Mouse (Mus musculus) spleen, adult 18-20 months (tissue): ENCODE results near the gene Ero1l.

Source experiments
- DNase-seq, 2 experiments: peaks; one replicate each; pipeline ENCODE4 v3.0.0; 2022; ENCODE audit warnings: mixed read lengths in 2 of 2

The Ero1l gene

DNA sequence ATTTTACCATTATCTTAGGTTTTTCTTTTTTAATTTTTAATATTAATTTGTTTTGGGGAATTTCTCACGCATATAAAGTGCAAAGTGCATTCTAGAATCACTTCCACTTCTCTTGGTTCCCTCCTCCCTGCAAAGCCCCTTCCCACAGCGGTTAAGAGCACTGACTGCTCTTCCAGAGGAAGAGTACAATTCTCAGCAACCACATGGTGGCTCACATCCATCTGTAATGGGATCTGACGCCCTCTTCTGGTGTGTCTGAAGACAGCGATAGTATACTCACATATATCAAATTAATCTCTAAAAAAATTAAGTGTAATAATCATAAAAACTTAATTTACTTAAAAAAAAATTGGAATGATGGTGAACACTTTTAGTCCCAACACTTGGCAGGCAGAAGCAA, 14.2 kb downstream of the Ero1l start:
- no peak for DNase-seq

DNA sequence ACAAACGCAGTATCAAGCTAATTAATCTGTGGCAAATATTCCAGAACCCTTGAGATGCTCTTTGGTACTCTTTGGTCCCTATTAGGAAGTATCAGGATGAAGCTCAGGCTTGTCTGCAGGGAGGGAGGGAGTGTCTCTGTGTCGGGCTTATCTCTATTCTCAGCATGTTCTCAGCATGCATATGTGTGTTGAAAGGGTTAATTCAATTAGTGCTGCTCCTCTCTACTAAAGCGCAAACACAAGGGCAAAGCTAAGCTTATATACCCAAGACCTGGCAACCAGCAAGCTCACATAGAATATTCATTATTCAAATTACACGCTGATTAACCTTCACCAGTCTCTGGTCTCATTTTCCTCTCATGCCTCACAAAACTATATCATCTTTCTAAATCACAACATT, 14.6 kb downstream of the Ero1l start:
- DNase-seq, result no peak

DNA sequence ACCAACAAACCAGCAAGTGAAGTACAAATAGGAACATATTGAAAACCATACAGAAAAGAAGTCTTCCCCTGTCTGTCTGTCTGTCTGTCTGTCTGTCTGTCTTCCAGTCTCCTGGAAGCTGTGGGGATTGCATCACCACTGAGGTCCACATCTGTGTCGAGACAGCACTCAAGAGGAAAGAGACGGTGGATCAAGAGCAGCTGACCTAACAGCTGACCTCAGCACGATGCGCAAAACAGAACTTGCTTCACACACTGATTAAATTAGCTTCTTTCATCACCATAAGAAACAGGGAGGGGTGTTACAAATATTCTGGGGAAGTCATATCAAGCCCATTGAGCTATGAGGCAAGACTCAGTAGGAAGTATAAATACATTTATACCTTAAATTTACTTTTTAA, 27.0 kb downstream of the Ero1l start:
- no peak for DNase-seq

DNA sequence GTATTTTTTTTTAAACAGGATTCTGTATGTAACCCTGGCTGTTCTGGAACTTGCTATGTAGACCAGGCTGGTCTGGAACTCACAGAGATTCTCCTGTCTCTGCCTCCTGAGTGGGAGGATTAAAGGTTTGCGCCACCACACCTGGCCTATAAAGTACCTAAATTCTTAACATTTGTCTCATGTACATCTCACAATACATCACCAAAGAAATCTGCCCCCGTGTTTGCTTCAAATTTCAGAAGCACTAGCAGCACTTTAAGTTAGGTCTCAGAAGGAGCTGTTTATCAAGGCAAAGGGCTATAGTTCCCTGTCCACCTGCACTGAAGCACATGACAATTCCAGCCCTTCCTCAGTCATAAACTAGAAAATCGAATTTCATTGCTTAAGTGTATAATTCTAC, 36.5 kb downstream of the Ero1l start:
- DNase-seq, result no peak

DNA sequence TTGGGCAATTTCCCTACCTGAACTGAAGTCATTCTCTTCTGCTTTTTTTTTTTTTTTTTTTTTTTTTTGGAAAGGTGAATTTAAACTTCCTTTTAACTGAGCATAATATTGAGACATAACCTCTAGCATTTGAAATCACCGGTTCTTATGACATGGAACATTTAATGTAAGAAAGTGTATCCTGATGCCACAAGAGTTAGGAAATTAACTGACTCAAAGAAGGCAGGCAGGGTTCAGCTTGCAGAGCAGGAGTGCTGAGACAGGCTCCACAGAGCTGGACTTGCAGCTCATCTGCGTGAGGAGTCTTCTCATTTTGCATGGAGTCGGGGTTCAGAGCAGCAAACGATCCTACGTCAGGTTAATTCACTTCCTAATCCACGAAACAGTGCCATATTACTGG, 42.8 kb downstream of the Ero1l start:
- no peak for DNase-seq

DNA sequence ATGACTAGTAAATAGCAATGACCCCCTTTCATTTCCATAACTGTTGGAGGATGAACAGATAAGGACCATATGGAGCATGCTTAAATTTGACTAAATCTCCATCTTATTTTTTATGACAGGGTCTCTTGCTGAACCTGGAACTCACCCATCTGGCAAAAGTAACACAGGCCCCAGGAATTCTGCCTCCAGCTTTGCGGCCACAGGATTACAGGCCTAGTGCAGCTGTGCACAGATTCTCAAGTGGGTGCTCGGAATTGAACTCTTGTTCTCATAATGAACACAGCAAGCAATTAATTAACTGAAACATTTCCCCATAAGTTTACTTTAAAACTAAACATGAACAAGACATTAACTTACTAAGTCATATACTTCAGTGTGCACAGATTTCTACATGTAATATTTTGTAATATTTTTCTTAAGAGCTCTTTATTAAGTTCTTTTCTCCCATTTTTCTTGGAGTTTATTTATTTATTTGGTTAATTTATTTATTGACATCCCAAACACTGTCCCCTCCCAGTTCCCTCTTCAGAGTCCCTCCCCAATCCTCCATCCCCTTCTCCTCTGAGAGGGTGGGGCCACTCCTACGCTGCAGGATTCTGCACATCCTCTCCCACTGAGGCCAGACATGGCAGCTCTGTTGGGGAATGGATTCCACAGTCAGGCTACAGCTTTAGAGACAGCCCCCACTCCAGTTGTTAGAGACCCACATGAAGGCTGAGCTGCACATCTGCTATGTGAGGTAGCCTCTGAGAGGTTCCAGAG, 54.6 kb downstream of the Ero1l start:
- DNase-seq, result no peak

DNA sequence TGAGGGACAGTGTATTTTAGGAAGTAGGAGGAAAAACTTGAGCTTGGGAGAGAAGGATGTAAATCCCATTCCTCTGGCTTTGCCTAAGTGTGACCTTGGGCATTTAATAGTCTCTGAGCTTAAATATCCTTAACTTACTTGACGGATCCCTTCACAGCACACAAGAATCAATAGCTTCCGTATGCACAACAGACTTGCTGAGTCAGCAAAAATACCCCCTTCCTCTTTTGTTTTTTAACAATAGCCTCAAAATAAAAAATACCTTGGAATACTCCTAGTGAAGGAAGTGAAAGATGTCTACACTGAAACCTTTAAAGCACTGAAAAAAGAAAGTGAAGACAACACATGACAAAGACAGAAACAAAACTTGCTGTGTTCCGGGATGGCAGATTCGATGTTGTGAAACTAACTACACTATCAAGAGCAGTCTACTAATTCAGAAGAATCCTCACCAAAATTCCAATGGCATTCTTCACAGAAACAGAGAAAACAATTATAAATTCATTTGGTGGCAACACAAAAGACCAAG, 67.0 kb downstream of the Ero1l start:
- no peak for DNase-seq

DNA sequence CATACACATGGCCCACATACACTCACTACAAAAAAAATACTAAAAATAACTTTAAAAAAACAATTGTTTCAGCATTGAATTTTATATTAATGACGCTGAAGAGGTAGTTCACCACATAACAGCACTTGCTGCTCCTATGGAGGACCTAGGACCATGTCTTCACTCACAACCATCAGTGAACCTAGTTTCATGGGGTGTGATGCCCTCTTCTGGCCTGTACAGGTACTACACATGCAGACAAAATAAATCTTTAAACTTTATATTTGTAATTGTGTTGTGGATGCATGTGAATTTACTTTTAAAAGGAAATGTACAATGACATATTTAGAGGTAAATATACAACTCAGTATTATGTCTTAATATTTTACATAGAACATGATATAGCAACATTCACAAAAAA, 77.0 kb downstream of the Ero1l start:
- DNase-seq, result peak in 1 of 2 experiments; percentile 21

DNA sequence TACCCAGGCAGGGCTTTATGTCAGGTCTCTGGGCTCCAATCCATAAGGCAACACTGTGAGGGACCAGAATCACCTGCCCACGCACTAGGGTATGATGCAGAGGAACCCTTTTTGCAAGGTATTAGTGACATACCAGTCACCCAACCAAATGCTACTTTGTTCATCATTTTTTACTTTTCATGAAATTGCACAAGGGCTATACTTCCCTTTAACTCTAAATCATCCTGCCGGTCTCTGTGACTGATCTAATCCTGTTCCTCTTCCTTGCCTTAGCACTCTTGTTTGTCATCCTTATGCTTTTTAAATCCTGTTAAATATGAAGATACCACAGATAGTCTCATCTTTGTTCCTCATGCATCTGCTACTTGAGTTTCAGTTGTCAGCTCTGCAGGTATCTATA, 79.5 kb downstream of the Ero1l start:
- no peak for DNase-seq
